Mouse (Mus musculus) urinary bladder, postnatal 10 days (tissue): ENCODE measurements around the gene Rarb.

Source experiments
- DNase-seq: peaks from one replicate; pipeline ENCODE4 v3.0.0; 2022; ENCODE audit warnings: low spot score

The Rarb gene

GRCm38 (mm10) chr14:16578100-16578499, 240.9 kb downstream of the Rarb start:
- DNase-seq: no peak

DNA sequence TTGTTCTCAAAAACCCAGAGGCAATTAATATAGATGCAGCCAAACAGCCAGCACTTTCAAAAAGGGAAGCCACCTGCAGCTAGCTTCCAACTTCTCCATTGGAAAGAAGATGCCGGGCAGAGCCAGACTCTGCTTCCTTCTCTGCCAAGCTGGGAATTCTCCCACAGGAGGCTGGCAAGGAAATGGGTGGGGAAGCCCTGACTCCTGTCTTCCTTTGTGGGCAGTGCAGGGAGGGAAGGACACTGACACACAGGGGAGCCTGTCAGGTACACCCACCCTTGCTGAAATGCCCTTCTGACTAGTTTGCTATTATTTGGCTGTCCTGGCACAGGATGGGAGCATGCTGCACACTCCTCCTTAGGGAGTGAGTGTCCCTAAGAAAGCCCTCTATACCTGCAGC, 241.9 kb downstream of the Rarb start:
- no peak for DNase-seq

DNA sequence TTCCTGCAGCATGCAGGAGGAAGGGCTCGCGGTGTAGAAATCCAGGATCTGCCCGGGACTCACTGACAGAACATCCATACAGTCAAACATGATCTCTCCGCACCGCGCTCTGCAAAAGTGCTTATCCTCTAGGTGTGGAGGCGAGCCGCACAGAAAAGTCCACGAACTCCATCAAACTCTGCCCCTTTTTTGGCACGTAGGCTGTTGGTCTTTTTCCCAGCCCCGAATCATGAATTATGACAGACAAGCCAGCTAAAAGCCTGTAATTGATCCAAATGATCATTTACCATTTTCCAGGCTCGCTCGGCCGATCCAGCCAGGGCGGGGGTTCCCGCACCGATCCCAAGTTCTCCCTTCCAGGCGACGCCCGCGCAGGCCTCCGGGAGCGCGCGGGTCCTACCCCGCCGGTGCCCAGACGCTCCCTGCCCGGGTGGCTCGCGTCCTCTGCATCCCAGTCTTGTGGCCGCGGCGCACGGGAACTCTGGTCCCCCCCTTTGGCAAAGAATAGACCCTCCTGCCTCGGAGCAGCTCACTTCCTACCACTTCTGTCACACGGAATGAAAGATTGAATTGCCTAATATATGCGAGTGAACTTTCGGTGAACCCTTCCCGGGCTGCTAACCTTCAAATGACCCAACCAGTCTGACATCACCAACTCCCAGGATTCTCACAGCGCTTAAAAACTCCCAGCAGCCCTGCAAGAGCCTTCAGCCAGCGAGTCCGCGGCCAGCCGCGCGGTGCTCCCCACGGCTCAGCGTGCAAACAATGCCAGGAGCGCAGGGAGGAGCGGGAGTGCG, 243.8 kb downstream of the Rarb start:
- peak; percentile 26 for DNase-seq

- DNase-seq: no peak
Measured at GRCm38 (mm10) chr14:16573475-16574171, 245.3 kb downstream of the Rarb start.

GRCm38 (mm10) chr14:16572755-16573340, 246.1 kb downstream of the Rarb start:
- DNase-seq: no peak

- no peak for DNase-seq
Measured at GRCm38 (mm10) chr14:16569506-16570001, 249.4 kb downstream of the Rarb start.

DNA sequence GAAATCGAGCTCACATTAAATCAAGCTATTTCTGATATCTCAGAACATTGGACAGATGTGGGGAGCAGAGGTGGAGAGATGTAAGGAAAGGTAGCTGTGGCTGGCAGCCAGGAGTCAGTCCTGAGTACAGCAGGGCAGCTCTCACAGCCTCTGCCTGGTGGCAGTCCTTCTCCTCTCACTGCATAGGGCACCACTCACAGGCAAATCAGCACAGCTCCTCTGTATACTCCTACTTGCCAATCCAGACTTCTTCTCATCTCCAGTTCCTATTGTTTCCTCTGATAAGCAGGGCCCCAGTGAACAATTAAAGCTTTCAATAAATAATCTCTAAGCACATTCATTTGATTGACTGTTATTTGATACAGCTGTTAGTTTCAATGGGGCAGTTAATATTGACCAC, 252.0 kb downstream of the Rarb start:
- DNase-seq: no peak

GRCm38 (mm10) chr14:16563912-16564311, 255.0 kb downstream of the Rarb start:
- DNase-seq: no peak

DNA sequence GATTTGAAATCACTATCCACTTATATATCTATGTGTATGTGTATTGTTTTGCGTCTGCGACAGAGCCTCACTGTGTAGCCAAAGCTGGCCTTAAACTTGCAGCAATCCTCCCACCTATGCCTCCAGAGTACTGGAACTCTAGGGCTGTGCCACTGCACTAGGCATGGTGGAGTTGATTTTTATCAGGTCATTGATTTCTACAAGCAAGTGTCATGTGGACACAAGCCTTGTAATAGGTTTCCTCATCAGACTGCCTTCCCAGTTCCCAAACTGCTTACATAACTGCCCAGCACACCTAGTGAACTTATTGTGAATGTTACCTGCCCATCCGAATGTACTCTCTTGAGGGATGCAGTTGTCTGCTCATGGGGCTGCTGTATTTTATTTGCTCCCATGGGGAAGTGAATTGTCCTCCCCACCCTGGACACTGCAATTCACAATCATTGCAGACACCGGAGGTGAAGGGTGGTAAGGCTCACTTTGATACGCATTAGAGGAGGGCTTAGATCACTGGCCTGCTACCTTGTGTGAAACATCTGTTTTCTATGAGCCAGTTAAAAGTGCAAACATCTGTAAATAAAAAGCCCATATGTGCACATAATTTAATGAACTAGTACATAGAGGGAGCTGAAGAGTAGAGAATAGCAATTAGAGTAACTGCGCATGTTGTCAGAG, 257.3 kb downstream of the Rarb start:
- no peak for DNase-seq

DNA sequence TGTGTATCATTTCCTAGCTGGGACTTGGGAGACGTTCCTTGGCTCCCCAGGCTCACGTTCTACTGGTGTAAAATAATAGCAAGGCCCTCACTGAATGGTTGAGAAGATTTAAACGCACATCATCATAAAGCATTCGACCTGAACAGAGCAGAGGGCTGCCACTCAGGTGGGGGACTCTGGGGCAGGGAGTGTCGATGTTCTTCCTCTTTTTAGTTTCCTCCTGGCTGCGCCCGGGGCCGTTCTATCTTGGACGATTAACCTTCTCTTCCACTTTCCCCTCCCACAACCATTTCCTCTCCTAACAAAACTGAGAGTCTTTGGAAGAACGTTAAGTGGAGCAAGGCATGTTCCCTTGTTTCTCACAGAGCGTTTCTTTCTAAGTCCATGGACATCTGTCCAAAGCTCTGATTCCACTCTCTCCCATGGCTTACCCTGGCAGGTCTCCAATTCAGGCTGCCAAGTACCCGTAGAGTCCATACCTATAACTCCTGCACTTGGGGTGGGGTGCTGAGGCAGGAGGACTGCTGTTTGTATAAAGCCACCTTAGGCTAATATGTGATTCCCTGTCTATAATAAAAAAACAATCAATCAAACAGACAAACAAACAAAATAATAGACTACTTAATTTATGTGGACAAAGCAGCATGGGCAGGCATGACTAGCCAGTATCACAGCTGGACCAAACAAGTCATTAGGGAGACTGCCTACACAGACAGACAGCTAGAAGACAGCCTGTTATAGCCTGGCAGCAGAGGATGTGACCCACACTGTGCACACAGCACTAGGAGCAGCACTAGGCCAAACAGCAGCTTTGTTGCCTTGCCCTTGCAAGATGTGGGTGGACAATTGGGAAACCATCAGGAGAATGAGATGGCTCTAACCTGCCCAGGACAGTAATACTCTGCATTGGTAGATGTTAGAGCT, 259.4 kb downstream of the Rarb start:
- no peak for DNase-seq

DNA sequence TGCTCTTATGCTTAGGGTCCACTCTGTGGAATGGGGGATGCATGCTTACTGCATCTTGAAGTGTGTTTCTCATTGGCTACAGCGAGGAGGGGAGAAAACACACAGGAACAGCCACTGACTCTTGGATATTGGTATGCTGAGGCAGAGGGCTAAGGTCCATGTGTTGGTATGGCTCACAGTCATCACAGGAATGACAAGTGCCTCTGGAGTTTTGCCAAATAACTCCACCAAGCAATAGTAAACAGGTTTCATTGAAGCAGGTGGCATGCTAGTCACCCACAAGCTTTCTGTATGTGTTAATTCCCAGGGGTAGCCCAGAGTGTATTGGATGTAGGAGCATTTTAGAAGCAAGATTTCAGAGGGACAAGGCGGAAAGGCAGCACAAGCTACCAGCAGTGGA, 260.9 kb downstream of the Rarb start:
- no peak for DNase-seq

DNA sequence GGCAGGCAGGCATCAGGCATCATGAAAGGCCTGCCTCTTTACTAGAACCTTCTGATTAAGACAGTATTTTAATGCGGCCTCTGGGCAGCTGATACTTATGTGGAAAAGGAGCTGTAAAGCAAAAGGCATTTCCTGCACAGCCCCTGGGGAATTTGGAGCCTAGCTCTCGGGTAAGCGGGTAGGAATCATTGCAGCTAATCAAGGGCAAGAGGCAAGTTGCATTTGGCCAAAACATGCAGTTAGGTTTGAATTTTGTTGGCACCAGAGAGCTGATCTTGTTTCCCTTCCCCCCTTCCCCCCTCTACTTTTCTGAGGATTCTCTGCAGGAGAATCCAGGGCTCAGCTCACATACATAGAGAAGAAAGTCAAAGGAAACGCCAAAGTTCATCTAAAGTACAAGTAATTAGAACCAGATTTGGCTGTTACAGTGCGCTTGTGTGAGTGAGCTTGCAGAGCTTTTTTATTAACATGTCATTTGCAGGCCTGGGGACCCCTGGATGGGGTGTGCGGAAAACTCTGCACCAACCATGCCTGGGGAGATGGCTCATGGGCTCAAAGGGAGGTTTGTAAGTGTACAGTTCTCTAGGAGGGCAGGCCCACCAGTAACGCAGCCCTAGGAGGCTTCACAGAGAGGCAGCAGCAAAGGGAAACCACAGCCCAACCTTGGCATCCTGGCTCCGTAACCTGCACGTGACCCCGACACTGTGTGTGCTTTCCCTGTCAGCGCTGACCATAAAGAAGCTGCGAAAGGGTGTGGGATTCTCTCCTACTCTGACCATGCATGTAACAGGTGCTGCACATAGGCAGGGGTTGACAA, 264.1 kb downstream of the Rarb start:
- no peak for DNase-seq

DNA sequence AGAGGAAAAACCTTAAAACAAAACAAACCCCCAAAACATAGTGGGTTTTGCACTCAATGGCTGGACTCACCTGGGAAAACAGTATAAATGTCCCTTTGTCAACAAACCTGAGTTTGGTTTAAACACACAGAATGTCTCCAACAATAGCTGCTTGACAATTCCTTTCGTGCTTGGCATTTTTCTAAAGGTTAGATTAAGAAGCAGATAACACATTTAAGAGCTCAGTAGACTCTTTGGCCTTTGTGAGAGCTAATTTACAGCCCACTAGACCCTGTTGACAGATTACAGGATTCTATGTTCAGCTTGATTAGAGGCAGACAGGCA, 264.7 kb downstream of the Rarb start:
- DNase-seq: no peak

DNA sequence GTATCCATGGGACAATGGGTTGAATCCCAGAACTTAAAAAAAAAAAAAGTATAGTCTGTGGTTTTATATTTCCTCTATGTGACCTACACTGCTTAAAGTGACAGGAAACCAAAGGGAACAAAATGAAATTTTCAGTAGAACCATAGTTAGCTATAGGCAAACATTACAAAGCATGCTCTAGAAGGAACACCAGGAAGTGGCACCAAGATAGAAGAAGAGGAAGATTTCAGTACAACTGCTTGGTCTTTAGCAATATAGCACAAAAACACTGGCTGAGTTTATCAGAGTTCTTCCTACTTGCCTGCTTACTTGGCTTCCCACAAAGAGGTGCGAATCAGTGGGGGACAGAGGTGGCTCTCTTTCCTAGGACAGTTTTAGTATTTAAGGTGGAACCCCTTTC, 266.7 kb downstream of the Rarb start:
- no peak for DNase-seq

DNA sequence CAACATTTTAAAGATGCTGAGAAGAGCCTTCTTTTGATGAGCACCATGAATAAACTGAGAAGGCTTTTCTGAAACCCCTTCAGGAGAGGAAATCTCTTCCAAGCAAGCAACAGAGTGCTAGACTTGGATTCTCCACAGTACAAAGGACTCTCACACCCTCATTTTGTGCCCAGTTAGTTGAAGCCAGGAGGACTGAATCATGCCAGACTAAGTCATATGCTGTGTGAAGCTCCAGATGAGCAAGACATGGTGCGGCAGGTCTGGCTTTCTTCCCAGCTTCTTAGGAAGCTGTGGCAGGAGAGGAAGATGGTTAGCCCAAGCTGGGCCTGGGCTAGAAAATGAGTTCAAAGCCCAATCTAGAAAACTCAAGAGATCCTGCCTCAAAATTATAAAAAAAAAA, 267.1 kb downstream of the Rarb start:
- no peak for DNase-seq

DNA sequence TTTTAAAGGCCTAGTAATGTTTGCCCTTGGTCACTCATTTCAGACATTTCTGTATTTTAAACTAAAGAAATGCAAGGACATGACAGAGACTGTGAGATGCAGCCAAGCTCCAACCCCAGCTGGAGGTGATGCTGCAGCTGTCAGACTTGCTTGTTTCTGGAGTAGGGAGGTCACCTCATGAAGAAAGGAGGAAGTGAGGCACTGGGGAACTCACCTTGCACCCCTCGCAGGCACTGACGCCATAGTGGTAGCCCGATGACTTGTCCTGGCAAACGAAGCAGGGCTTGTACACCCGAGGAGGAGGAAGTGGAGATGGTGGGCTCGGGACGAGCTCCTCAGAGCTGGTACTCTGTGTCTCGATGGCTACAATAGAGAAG, 270.8 kb downstream of the Rarb start:
- DNase-seq: no peak

- no peak for DNase-seq
Measured at GRCm38 (mm10) chr14:16547492-16548199, 271.3 kb downstream of the Rarb start.

DNA sequence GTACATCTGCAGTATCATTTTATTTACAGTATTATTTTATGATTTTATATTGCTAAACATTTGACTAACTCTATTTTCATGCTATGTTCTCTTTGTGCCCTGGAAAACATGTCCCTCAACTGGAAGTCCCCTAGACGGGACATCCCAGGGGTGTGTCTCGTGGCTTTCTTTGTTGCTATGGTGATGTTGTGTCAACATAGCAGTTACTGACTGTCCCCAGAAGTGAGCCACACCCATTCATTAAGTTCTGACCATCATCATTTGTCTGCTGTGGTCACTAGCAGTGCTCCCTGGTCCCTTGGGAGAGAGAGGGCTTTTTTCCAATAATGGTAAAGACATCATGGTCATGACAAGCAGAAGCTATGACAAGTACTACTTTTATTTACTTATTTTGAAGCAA, 274.0 kb downstream of the Rarb start:
- no peak for DNase-seq

GRCm38 (mm10) chr14:16541641-16542040, 277.3 kb downstream of the Rarb start:
- no peak for DNase-seq

GRCm38 (mm10) chr14:16537433-16537832, 281.5 kb downstream of the Rarb start:
- DNase-seq: no peak
